Mouse (Mus musculus) gastrocnemius, adult 2 months (tissue): ENCODE measurements around the gene Nckap5. TPM values are rescaled to one million over a fixed set of nuclear protein-coding genes. Genes with fewer than 3 reads are reported as not detected.
A peak's percentile ranks its signal among the peaks of the same experiment; 100 is the strongest.

ENCODE experiments used
- DNase-seq: peaks from one replicate; pipeline ENCODE4 v3.0.0; 2022
- H3K27ac ChIP-seq: fragments of 200-600 bp; 2 replicates; pipeline ENCODE4 v1.8.1; 2022; ENCODE audit warnings: mild to moderate bottlenecking
- H3K4me3 ChIP-seq: fragments of 200-600 bp; 2 replicates; pipeline ENCODE4 v1.8.1; 2022; ENCODE audit warnings: mild to moderate bottlenecking, moderate library complexity
- CTCF ChIP-seq: fragments of 200-600 bp; IDR thresholded peaks from 2 replicates; pipeline ENCODE4 v1.8.1; 2022; ENCODE audit warnings: antibody characterized with exemption, mild to moderate bottlenecking, moderate library complexity
- intact Hi-C: fragments of 180-260 bp; cut with DNase I; formaldehyde crosslinking; loops from one replicate; pipeline ENCODE4 v1.15.1; 2025
- total RNA-seq, 2 experiments: library from RNA; stranded (reverse); gene quantifications; 2 replicates each; pipeline ENCODE4 v1.2.3; 2021

Nckap5 gene
- total RNA-seq, 2 experiments from 2014 or later, result 0.82 to 1.6 TPM

GRCm38 (mm10) chr1:126617464-126618041 is 213.0 kb downstream of the Nckap5 start:
- H3K27ac ChIP-seq, result no peak overlapping the region
- no peak overlapping the region for H3K4me3 ChIP-seq
- no peak for DNase-seq
- intact Hi-C loops, result no loop called here
- no peak for TF ChIP-seq CTCF

GRCm38 (mm10) chr1:126616964-126617363 is 213.6 kb downstream of the Nckap5 start:
- no peak for TF ChIP-seq CTCF
- intact Hi-C loops, result no loop called here
- H3K4me3 ChIP-seq, result no peak overlapping the region
- DNase-seq, result no peak
- H3K27ac ChIP-seq, result no peak overlapping the region

- DNase-seq, result no peak
- H3K4me3 ChIP-seq, result no peak overlapping the region
- intact Hi-C loops, result no loop called here
- no peak overlapping the region for H3K27ac ChIP-seq
- TF ChIP-seq CTCF, result no peak
These were observed 217.7 kb downstream of the Nckap5 start for GRCm38 (mm10) chr1:126612916-126613315.

- no peak for DNase-seq
- Histone ChIP-seq H3K27ac (no peak overlapping the region), H3K4me3 (no peak overlapping the region)
- intact Hi-C loops, result no loop called here
- no peak for TF ChIP-seq CTCF
These were observed 222.0 kb downstream of the Nckap5 start for GRCm38 (mm10) chr1:126608586-126608985.

GRCm38 (mm10) chr1:126606189-126607080 is 224.2 kb downstream of the Nckap5 start:
- DNase-seq, result no peak
- TF ChIP-seq CTCF, result no peak
- intact Hi-C loops, result no loop called here
- H3K4me3 ChIP-seq, result no peak overlapping the region
- no peak overlapping the region for H3K27ac ChIP-seq

- TF ChIP-seq CTCF, result no peak
- intact Hi-C loops, result no loop called here
- H3K4me3 ChIP-seq, result no peak overlapping the region
- no peak for DNase-seq
- no peak overlapping the region for H3K27ac ChIP-seq
These were observed 226.0 kb downstream of the Nckap5 start for GRCm38 (mm10) chr1:126604551-126604950.

- no peak for TF ChIP-seq CTCF
- intact Hi-C loops, result no loop called here
- DNase-seq, result no peak
- Histone ChIP-seq H3K27ac (no peak overlapping the region), H3K4me3 (no peak overlapping the region)
These were observed 226.7 kb downstream of the Nckap5 start for GRCm38 (mm10) chr1:126603771-126604515.

- no peak for DNase-seq
- no peak overlapping the region for H3K4me3 ChIP-seq
- no peak overlapping the region for H3K27ac ChIP-seq
- intact Hi-C loops, result no loop called here
- no peak for TF ChIP-seq CTCF
These were observed 230.0 kb downstream of the Nckap5 start for GRCm38 (mm10) chr1:126600596-126600995.

GRCm38 (mm10) chr1:126597376-126597775 is 233.2 kb downstream of the Nckap5 start:
- peak; percentile 58 for DNase-seq
- H3K27ac ChIP-seq, result no peak overlapping the region
- TF ChIP-seq CTCF, result no peak
- intact Hi-C loops, result no loop called here
- no peak overlapping the region for H3K4me3 ChIP-seq

GRCm38 (mm10) chr1:126594796-126595195 is 235.8 kb downstream of the Nckap5 start:
- DNase-seq, result no peak
- no peak for TF ChIP-seq CTCF
- no peak overlapping the region for H3K4me3 ChIP-seq
- intact Hi-C loops, result no loop called here
- no peak overlapping the region for H3K27ac ChIP-seq

GRCm38 (mm10) chr1:126593044-126593805 is 237.4 kb downstream of the Nckap5 start:
- intact Hi-C loops, result no loop called here
- TF ChIP-seq CTCF, result no peak
- DNase-seq, result peak; percentile 31
- Histone ChIP-seq H3K27ac (no peak overlapping the region), H3K4me3 (no peak overlapping the region)

GRCm38 (mm10) chr1:126590911-126591310 is 239.7 kb downstream of the Nckap5 start:
- H3K27ac ChIP-seq, result no peak overlapping the region
- no peak for DNase-seq
- intact Hi-C loops, result no loop called here
- no peak for TF ChIP-seq CTCF
- no peak overlapping the region for H3K4me3 ChIP-seq
